Mouse (Mus musculus) small intestine, adult 2 months (tissue): ENCODE data around the gene Atp1a4.

Experiments used
- CTCF ChIP-seq: fragments of 200-500 bp; IDR thresholded peaks from 2 replicates; pipeline ENCODE4 v1.5.1; 2012; ENCODE audit warnings: low read depth, mild to moderate bottlenecking, control low read depth, inconsistent platforms, low read length, moderate library complexity, mixed read lengths; ENCODE audit not compliant: insufficient replicate concordance, insufficient read length; ENCODE audit errors: extremely low read depth
- POLR2A ChIP-seq: fragments of 200-500 bp; IDR thresholded peaks from 2 replicates; pipeline ENCODE4 v1.6.1; 2012; ENCODE audit warnings: low read depth, mild to moderate bottlenecking, control low read depth, inconsistent platforms, low read length, moderate library complexity

GRCm38 (mm10) chr1:172274116-172274515 is 15.9 kb upstream of the Atp1a4 start:
- TF ChIP-seq CTCF, result no peak
- TF ChIP-seq POLR2A, result no peak
